Mouse (Mus musculus): ENCODE measurements around the gene Fam168b.

The Fam168b gene

DNA sequence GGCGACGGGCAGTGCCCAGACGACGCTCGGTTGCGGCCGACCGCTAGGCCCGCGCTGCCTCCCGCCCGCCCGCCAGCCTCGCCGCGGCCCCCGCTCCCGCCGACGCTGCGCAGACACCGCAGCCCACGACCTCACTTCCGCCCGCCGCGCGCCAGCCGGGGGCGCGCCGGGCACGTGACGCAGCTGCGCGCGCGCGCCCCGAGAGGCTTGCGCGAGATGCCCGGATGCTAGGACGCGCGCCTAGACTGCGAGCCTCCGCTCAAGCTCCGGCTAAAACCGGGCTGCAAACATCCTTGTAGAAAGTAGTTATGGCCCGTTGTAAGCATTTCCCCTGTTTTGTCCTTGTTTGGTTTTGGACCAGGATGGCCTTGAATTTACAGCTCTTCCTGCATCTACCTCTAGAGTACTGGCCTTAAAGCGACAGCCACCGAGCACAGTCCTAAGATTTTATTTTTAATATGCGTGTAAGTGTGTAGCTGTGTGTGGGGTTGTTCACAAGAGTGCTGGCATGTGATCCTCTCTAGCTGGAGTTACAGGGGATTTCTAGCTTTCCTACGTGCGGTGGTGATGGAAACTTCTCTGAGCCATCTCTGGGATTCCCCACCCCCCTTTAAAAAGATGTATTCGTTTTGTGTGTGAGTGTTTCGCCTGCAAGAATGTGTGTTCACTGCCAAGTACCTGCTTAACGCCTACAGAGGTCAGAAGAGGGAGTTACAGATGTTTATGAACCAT is at the start of gene Fam168b:
TSS of gene Fam168b (minus strand) at position 179 of the 732 bp plus-strand sequence.
- peak; percentile 91 for DNase-seq (ENCODE audit: low read depth, low spot score)

DNA sequence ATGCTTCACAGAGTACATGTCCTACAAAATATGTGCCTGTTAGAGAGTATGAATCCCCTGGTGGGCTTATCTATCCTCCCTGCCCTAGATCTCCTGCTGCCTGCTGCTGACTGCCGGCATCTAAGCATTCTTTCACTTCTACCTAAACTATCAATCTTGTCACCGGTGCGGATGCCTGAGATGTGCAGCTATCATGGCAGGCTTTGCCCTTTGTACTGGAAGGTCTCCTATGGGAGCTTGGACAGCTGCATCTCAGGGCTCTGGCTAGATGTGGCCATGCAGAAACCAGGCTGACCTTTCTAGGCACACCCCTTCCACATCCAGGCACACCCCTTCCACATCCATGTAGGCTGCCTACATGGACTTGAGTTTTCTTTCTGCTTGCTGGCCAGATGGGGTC is 49.6 kb upstream of the Fam168b start:
- DNase-seq (ENCODE audit: low read depth, low spot score): no peak

DNA sequence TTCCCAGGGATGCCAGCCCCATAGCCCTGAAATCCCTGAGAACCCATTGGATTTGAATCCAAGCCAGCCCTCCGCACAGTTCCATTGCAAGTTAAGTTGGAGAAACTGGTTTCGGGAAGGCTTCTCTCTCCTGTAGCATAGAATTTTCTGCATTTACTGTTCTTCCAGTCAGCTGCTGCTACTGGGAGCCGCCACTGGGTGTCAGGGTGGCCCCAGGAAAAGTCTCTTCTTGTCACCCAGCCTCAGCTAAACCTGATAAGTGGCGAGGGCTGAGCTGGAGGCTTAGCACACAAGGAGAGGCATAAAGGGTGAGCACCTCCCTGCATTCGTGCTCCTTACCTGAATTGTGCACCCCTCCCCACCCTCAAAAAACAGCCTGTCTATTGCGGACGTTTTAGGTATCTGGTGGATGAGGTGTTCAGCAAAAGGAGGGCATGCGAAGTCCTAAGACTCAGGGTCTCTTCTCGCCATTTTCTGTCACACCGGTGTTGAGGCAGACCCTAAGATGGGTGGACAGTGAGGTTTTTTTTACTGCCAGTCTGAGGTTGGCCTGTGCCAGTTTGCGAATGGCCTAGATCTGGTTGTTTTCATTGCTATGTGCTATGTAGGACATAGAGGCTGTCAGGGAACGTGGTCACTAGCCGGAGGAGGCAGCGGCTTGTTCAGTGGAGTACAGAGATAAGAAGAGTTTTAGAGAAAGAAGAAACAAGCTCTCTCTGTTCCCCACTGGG is 48.9 kb upstream of the Fam168b start:
- DNase-seq (ENCODE audit: low read depth, low spot score): peak; percentile 25

GRCm38 (mm10) chr1:34883776-34884175 is 40.9 kb upstream of the Fam168b start:
- DNase-seq (ENCODE audit: low read depth, low spot score): peak; percentile 62

DNA sequence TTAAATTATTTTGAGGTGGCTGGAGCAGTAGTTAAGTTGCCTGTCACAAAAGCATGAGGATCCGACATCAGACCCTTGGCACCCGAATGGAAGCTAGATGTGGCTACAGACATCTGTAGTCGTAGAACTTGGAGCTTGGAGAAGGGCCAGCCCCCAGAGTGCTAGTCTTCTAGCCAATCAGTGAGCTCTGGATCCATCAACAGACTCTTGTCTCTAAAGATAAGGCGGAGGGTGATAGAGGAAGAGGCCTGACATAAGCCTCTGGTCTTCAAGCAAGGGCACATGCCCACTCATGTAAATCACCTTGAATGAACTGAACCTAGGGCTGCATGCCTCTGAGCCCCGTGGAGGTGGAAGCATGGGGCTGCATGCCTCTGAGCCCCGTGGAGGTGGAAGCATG is 36.7 kb upstream of the Fam168b start:
- no peak for DNase-seq (ENCODE audit: low read depth, low spot score)

DNA sequence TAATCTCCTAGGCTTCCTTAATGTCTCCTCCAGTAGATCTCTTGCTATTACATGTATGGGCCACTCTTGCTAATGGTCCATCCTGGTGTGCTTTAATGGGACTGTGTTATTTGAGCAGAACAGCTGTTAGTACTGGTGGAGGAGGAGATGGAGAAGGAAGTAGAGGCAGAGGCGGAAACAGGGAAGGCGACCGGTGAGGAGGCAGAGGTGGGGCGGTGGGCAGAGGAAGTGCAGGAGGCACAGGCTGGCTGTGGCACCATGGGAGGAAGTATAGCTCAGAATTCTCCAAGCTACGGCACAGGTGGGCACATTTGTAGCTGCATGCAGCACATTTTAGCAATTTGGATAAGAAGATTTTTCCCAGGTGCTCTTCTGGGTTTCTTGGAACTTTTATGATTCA is 30.7 kb upstream of the Fam168b start:
- no peak for DNase-seq (ENCODE audit: low read depth, low spot score)

- DNase-seq (ENCODE audit: low read depth, low spot score): no peak
These were observed 28.3 kb upstream of the Fam168b start for GRCm38 (mm10) chr1:34871170-34871569.

GRCm38 (mm10) chr1:34869231-34869630 is 26.4 kb upstream of the Fam168b start:
- no peak for DNase-seq (ENCODE audit: low read depth, low spot score)

DNA sequence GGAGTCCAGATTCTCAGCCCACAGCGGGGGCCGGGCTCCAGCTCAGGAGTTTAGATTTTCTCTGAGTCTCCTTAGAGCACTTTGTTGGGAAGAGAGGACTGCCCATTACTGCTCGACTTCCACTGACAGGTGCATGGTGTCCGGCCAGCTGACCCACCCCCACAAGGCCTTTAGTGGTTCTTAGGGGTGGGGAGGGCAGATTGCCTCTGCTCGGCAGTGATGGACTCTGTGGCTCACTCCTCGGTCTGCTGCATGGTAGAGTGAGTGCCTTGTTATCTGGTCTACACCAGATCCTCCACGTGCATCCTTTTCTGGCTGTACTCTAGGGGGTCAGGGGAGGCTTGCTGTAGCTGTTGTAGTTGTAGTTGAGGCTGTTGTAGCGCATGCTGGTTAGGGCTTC is 25.5 kb upstream of the Fam168b start:
- DNase-seq (ENCODE audit: low read depth, low spot score): no peak

DNA sequence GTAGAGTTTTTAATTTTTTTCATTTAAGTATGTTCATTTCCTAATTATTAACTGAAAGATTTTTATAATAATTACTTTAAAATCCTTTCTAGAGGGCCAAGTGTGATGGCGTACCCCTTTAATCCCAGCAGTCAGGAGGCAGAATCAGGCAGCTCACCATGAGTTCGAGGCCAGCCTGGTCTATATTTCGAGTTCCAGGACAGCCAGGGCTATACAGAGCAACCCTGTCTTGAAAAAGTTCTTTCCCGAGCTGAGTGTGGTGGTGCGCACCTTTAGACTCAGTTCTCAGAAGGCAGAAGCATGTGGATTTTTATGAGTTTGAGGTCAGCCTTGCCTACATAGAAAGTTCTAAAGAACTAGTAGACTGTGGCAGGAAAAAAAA is 24.7 kb upstream of the Fam168b start:
- no peak for DNase-seq (ENCODE audit: low read depth, low spot score)

- DNase-seq (ENCODE audit: low read depth, low spot score): peak; percentile 97
These were observed 24.1 kb upstream of the Fam168b start for GRCm38 (mm10) chr1:34866815-34867573.

DNA sequence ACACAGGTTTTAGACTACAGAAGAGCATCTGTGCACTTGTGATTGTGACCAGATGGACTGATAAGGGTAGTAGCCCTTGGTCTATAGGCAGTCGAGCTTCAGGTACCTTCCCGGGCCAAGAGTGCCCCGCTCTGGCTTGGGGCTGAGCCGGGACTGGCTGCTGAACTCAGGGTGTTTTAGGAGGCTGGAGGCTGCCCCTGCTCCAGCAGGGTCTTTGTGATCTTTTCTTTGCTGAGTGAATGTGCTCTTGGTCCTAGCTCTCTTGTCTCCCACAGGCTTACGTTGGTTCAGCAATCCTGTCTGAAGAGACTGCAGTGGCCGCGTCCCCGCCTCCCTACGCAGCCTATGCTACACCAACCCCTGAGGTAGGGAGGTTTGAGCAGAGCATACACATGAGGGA is 23.0 kb upstream of the Fam168b start:
- no peak for DNase-seq (ENCODE audit: low read depth, low spot score)

- no peak for DNase-seq (ENCODE audit: low read depth, low spot score)
These were observed 21.4 kb upstream of the Fam168b start for GRCm38 (mm10) chr1:34864243-34864642.

GRCm38 (mm10) chr1:34863323-34863722 is 20.5 kb upstream of the Fam168b start:
- no peak for DNase-seq (ENCODE audit: low read depth, low spot score)

DNA sequence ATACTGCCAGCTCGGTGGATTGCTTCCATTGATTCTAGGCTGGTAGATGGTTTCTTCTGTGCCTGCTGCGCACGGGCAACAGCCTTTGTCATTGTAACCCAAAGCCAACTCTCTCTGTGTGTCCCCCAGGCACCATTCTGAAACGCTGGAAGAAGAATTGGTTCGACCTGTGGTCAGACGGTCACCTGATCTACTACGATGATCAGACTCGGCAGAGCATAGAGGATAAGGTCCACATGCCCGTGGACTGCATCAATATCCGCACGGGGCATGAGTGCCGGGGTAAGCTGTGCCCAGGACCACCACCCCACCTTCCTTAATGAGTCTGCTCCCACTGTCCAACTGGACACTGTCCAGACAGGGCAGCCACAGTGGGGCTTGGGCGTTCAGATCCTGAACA is 20.0 kb upstream of the Fam168b start:
- no peak for DNase-seq (ENCODE audit: low read depth, low spot score)

DNA sequence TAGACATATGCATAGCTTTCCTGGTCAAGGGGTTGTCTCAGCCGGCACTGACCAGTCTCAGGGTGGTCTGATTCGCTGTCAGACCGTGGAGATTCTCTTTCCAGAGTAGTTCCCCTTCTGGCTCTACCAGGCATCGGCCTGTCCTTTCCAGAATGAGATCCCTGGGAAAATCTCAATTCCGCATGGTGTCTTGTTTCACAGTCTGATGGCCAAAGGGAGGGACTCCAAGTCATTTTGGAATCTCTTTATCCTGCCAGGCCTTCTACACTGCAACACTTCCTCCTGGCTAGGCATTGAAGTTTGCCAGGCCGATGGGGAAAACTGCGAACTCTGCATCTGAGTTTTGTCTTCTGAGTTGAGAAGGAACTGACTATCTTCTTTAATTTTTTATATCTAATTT is 17.3 kb upstream of the Fam168b start:
- peak; percentile 33 for DNase-seq (ENCODE audit: low read depth, low spot score)

DNA sequence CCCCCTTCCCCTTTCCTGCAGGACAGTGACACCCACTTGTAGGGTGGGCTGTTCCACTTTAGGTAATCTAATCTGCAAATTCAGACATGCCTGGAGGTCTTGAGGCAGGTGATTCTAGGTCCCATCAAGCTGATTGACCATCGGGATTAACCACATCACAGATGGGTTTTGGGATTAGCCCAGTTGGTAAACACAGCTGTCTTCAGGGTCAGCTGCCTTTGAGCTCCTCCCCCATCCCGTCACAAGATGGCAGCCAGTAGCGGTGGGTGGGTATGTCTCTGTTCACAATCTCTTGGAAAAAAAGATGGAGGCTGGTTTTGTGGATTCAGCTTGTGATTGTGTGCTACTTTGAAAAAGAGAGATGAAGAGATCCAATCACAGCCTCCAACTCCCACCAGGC is 16.9 kb upstream of the Fam168b start:
- peak; percentile 31 for DNase-seq (ENCODE audit: low read depth, low spot score)

- DNase-seq (ENCODE audit: low read depth, low spot score): no peak
These were observed 15.8 kb upstream of the Fam168b start for GRCm38 (mm10) chr1:34858671-34859070.

DNA sequence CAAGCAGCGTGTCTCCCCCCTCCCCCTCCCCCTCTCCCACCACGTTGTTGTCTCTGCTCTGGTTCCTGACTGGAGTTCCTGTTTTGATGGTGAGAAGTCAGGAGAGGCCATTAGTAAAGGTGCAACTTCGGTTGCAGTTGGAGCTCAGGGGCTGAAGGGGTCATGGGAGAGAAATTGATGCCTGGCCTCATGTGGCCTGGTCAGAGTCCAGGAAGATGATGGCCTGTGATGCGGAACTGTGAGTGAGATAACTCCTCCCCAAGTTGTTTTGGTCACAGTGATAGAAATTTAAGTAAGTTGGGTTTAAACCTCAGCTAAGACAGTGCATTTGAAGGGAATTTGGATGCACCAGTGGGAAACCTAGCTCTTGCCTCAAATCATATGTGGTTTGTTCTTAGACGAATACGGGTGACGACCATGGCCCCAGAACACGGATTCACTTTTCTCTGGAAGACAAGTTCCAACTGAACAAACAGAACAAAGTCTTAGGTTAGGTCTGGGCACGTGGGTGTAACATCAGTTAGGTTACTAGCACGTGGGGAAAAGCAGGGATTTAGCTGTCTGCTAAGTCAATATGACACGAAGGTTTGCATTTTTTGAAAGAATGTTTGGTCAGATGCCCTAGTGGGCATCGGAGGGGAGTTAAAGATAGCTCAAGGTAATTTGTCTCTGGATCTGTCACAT is 12.3 kb upstream of the Fam168b start:
- no peak for DNase-seq (ENCODE audit: low read depth, low spot score)

GRCm38 (mm10) chr1:34853786-34854185 is 10.9 kb upstream of the Fam168b start:
- DNase-seq (ENCODE audit: low read depth, low spot score): no peak

DNA sequence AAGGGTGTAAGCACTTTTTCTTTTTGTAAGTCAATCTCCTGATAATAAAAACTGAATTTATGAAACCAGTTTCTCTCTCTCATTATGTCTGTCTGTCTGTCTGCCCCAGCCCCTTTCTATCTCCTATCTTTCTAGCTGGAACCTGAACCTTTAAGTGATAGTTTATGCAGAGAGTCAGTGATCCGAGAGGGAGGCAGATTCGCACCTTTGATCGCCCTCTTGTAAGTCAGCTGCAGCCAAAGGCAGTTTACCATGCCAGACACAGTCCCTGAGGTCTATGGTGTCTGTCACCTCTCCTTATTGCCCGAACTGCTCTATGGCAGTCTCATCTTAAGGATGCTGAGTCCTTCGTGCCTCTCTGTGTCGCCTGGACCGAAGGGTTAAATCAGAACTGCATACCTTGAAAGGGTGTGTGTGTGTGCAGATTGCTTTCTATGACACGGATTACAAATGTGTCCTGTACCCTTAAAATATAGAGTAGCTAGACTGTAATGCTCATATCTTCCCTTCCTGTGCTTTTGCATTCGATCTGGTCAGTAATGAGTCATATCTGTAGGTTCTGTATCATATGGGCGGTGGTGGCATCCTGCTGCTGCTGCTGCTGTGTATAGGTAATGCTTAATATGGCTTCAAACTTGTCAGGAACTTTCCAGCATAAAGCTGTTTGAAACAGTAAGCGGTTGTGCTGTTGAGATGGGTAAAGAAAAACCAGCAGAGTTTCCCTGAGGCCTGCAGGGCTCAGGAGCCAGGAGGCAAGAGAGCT is 9.4 kb upstream of the Fam168b start:
- no peak for DNase-seq (ENCODE audit: low read depth, low spot score)

Data from ES-CJ7 (cell line).